Mouse (Mus musculus): Measurements from ENCODE around the gene Rflna.

The Rflna gene

GRCm38 (mm10) chr5:125005871-125006652 lies 3.0 kb downstream of the Rflna start:
- in situ Hi-C loops (cut with MboI), result no loop called here

- in situ Hi-C loops (cut with MboI), result no loop called here
These were observed 3.9 kb downstream of the Rflna start for GRCm38 (mm10) chr5:125006896-125007295.

- in situ Hi-C loops (cut with MboI), result no loop called here
These were observed 8.1 kb downstream of the Rflna start for GRCm38 (mm10) chr5:125011166-125011565.

GRCm38 (mm10) chr5:125011628-125012027 lies 8.6 kb downstream of the Rflna start:
- in situ Hi-C loops (cut with MboI), result no loop called here

GRCm38 (mm10) chr5:125014497-125014896 lies 11.5 kb downstream of the Rflna start:
- in situ Hi-C loops (cut with MboI), result no loop called here

GRCm38 (mm10) chr5:125015066-125015465 lies 12.0 kb downstream of the Rflna start:
- in situ Hi-C loops (cut with MboI), result no loop called here

- in situ Hi-C loops (cut with MboI), result no loop called here
These were observed 12.6 kb downstream of the Rflna start for GRCm38 (mm10) chr5:125015576-125015975.

- in situ Hi-C loops (cut with MboI), result no loop called here
These were observed 13.6 kb downstream of the Rflna start for GRCm38 (mm10) chr5:125016421-125017242.

- in situ Hi-C loops (cut with MboI), result no loop called here
These were observed 14.3 kb downstream of the Rflna start for GRCm38 (mm10) chr5:125017332-125017731.

GRCm38 (mm10) chr5:125019099-125019498 lies 16.1 kb downstream of the Rflna start:
- in situ Hi-C loops (cut with MboI), result no loop called here

GRCm38 (mm10) chr5:125021298-125021697 lies 18.3 kb downstream of the Rflna start:
- in situ Hi-C loops (cut with MboI), result no loop called here

- in situ Hi-C loops (cut with MboI), result no loop called here
These were observed 21.0 kb downstream of the Rflna start for GRCm38 (mm10) chr5:125024002-125024401.

GRCm38 (mm10) chr5:125028371-125028770 lies 25.4 kb downstream of the Rflna start:
- in situ Hi-C loops (cut with MboI), result no loop called here

GRCm38 (mm10) chr5:125028911-125029310 lies 25.9 kb downstream of the Rflna start:
- in situ Hi-C loops (cut with MboI), result no loop called here

GRCm38 (mm10) chr5:125036483-125036882 lies 33.5 kb downstream of the Rflna start:
- in situ Hi-C loops (cut with MboI), result no loop called here

GRCm38 (mm10) chr5:125039377-125040027 lies 36.5 kb downstream of the Rflna start:
- in situ Hi-C loops (cut with MboI), result no loop called here

GRCm38 (mm10) chr5:125040128-125040584 lies 37.1 kb downstream of the Rflna start:
- in situ Hi-C loops (cut with MboI), result no loop called here

- in situ Hi-C loops (cut with MboI), result no loop called here
These were observed 38.6 kb downstream of the Rflna start for GRCm38 (mm10) chr5:125041578-125041977.

GRCm38 (mm10) chr5:125043448-125043847 lies 40.4 kb downstream of the Rflna start:
- in situ Hi-C loops (cut with MboI), result no loop called here

- in situ Hi-C loops (cut with MboI), result no loop called here
These were observed 42.2 kb downstream of the Rflna start for GRCm38 (mm10) chr5:125045202-125045601.

GRCm38 (mm10) chr5:125046436-125046835 lies 43.4 kb downstream of the Rflna start:
- in situ Hi-C loops (cut with MboI), result no loop called here

GRCm38 (mm10) chr5:125049481-125049880 lies 46.5 kb downstream of the Rflna start:
- in situ Hi-C loops (cut with MboI), result no loop called here
